9 mouse cellular contexts compared by ENCODE assay signal in the genomic region with DNA sequence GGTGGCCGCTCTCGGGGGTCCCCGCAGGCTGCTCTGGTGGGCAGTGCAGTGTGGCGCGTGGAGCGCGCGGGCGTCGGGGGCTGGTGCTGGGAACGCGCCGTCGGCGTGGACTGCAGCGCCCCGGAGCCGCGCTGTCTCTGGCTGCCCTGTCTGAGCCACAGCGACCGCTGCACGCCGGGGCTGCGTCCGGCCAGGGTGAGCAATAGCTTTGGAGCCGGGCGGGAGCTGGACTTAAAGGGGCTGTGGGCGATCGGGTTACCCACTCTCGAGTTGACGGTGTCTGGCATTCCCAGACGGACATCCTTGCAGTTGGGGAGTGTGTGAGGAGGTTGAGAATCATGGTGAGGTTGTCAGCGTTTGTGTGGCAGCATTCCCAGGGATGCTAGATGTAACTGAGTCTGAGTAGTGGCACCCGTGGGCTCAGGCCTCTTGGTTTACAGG. TPM values are rescaled to one million over a fixed set of nuclear protein-coding genes. Genes with fewer than 3 reads are reported as not detected.
DNase-seq lines count a peak whose midpoint lies in the region; ATAC-seq and TF ChIP-seq lines count a peak whose summit lies in the region.
"Had no signal": no experiment of that assay in that cellular context is flagged by ENCODE, and none has a peak within 500 bp of the region (broad histone marks: within the 10 kb centered on the region; RNA-seq: fewer than 3 reads in every experiment).

No protein-coding gene starts in this region.

- no peaks in the 10 kb centered on the region for H3K9me3 ChIP-seq in forebrain, embryonic 11.5 days (ENCODE audit: control insufficient read depth, low read length)
- H3K9me3 ChIP-seq in limb, embryonic 10.5 days (replicated peaks), result no peaks in the 10 kb centered on the region
- no peaks in the 10 kb centered on the region for H3K9me3 ChIP-seq in midbrain, postnatal 0 days (ENCODE audit: low read length)

- peak overlapping the region; percentile 41 for H3K4me2 ChIP-seq in forebrain, embryonic 11.5 days (ENCODE audit: low read depth, low read length, severe bottlenecking)
- H3K4me2 ChIP-seq in midbrain, postnatal 0 days (ENCODE audit: low read depth, low read length, poor library complexity, severe bottlenecking), result peak overlapping the region; percentile 46

- H3K9ac ChIP-seq in forebrain, embryonic 11.5 days (ENCODE audit: low read length), result peak overlapping the region; percentile 39
- peak overlapping the region; percentile 48 for H3K9ac ChIP-seq in midbrain, postnatal 0 days (replicated peaks; ENCODE audit: low read length, poor library complexity, severe bottlenecking)

- 5% methylated on average over 34 of the region's 34 CpGs for WGBS in forebrain, embryonic 11.5 days
- WGBS in limb, embryonic 10.5 days, result 3% methylated on average over 34 of the region's 34 CpGs
- 4% methylated on average over 34 of the region's 34 CpGs for WGBS in midbrain, postnatal 0 days

- H3K36me3 ChIP-seq in forebrain, embryonic 11.5 days (ENCODE audit: control insufficient read depth, insufficient read depth, low read length), result no peaks in the 10 kb centered on the region
- peaks cover 15% of the 10 kb centered on the region for H3K36me3 ChIP-seq in limb, embryonic 10.5 days
- H3K36me3 ChIP-seq in midbrain, postnatal 0 days (ENCODE audit: insufficient read depth, low read length), result peaks cover 12% of the 10 kb centered on the region

- no peak for ATAC-seq in forebrain, embryonic 11.5 days (replicated peaks; ENCODE audit: low FRiP score)
- ATAC-seq in midbrain, postnatal 0 days (ENCODE audit: low FRiP score), result peak; percentile 38; the same call in 1 of the 2 replicates

- TF ChIP-seq CTCF in midbrain, postnatal 0 days (IDR thresholded peaks at IDR 0.05), result no peak

- H3K4me1 ChIP-seq in forebrain, embryonic 11.5 days (replicated peaks; ENCODE audit: control insufficient read depth, insufficient read depth, low read length), result peaks cover 9% of the 10 kb centered on the region
- peaks cover 78% of the 10 kb centered on the region for H3K4me1 ChIP-seq in limb, embryonic 10.5 days
- no peaks in the 10 kb centered on the region for H3K4me1 ChIP-seq in midbrain, postnatal 0 days (ENCODE audit: insufficient read depth, low read length)

- peak; percentile 62 for DNase-seq in embryo, embryonic 11 days
- no peak for DNase-seq in embryo, embryonic 9.5 days (ENCODE audit: extremely low spot score)
- DNase-seq in 416B (ENCODE audit: low read depth), result peak; percentile 27
- DNase-seq in forebrain, embryonic 11.5 days (ENCODE audit: low spot score), result peak; percentile 62
- peak; percentile 72 for DNase-seq in limb, embryonic 10.5 days (ENCODE audit: low spot score)
- no peak for DNase-seq in midbrain, postnatal 0 days (ENCODE audit: low spot score)
- DNase-seq in urinary bladder, postnatal 25 days (ENCODE audit: low spot score), result no peak
- no peak for DNase-seq in cerebellum, adult 18-20 months

- peak overlapping the region; percentile 36 for H3K4me3 ChIP-seq in forebrain, embryonic 11.5 days (ENCODE audit: low read depth, low read length)
- H3K4me3 ChIP-seq in limb, embryonic 10.5 days, result peak overlapping the region; percentile 67
- H3K4me3 ChIP-seq in midbrain, postnatal 0 days (ENCODE audit: low read depth, low read length), result peak overlapping the region; percentile 35

- no peak overlapping the region for H3K27ac ChIP-seq in forebrain, embryonic 11.5 days (ENCODE audit: low read depth, low read length)
- H3K27ac ChIP-seq in limb, embryonic 10.5 days, result peak overlapping the region; percentile 88
- no peak overlapping the region for H3K27ac ChIP-seq in midbrain, postnatal 0 days (ENCODE audit: low read depth, low read length)

- H3K27me3 ChIP-seq in forebrain, embryonic 11.5 days (ENCODE audit: control insufficient read depth, insufficient read depth, low read length), result peaks cover 33% of the 10 kb centered on the region
- peaks cover 36% of the 10 kb centered on the region for H3K27me3 ChIP-seq in limb, embryonic 10.5 days (ENCODE audit: low read depth, poor library complexity, severe bottlenecking)
- no peaks in the 10 kb centered on the region; the same call in 1 of the 2 replicates for H3K27me3 ChIP-seq in midbrain, postnatal 0 days (ENCODE audit: insufficient read depth, low read length)

RNA-seq across cellular contexts. Expression of gene Arhgap23, which starts 25.1 kb away (rescaled TPM):
- 3.2 and 4.8 TPM in 2 replicates for polyA plus RNA-seq in forebrain, embryonic 11.5 days (2014; fragmentation: Nextera tagmentation; extraction: Ambion mirVana)
- polyA plus RNA-seq in limb, embryonic 10.5 days (2016; fragmentation: Nextera tagmentation; extraction: Ambion mirVana), result 3.5 and 3.9 TPM in 2 replicates
- 80.2 and 80.9 TPM in 2 replicates for total RNA-seq in midbrain, postnatal 0 days (2014; rRNA removed)
- 9.2 and 9.6 TPM in 2 replicates for polyA plus RNA-seq in midbrain, postnatal 0 days (2015; fragmentation: Nextera tagmentation; extraction: Ambion mirVana)

RNA-seq across cellular contexts. Expression of gene 4933428G20Rik, which starts 59.7 kb away (rescaled TPM):
- polyA plus RNA-seq in forebrain, embryonic 11.5 days (2014; fragmentation: Nextera tagmentation; extraction: Ambion mirVana), result 0.17 TPM in 1 of 2 replicates, not detected in the other
- 0.49 and 0.54 TPM in 2 replicates for polyA plus RNA-seq in limb, embryonic 10.5 days (2016; fragmentation: Nextera tagmentation; extraction: Ambion mirVana)
- total RNA-seq in midbrain, postnatal 0 days (2014; rRNA removed), result 0.28 TPM in 1 of 2 replicates, not detected in the other
- 0.34 and 0.91 TPM in 2 replicates for polyA plus RNA-seq in midbrain, postnatal 0 days (2015; fragmentation: Nextera tagmentation; extraction: Ambion mirVana)
- polyA plus RNA-seq: large intestine, adult 2 months had no signal

Comparison
In these comparisons a context has a peak if more than half of its experiments do, and no peak if none do; other contexts are left out.
1. DNase-seq: peak in embryo, embryonic 11 days (single experiment), 416B (single experiment), forebrain, embryonic 11.5 days (single experiment) and limb, embryonic 10.5 days (single experiment); none in embryo, embryonic 9.5 days (single experiment), midbrain, postnatal 0 days (single experiment), urinary bladder, postnatal 25 days (single experiment) and cerebellum, adult 18-20 months (0 of 2).
2. Peak in every context shown above with its lines, with median percentiles within 50 percentile points of each other: H3K4me3 ChIP-seq.